Mouse (Mus musculus) neural tube, embryonic 11.5 days (tissue): ENCODE results near the gene Unkl. TPM values are rescaled to one million over a fixed set of nuclear protein-coding genes. Genes with fewer than 3 reads are reported as not detected.

ENCODE experiments used
- ATAC-seq: fragments of 200-750 bp; cut with Nextera tagmentation; 2 replicates; pipeline ENCODE4 v1.8.0; 2017; ENCODE audit warnings: moderate number of reproducible peaks, mild to moderate bottlenecking, moderate TSS enrichment, moderate library complexity; ENCODE audit not compliant: insufficient read depth, low FRiP score, low TSS enrichment
- DNase-seq: peaks from one replicate; pipeline ENCODE4 v3.0.0-alpha.2; 2015; ENCODE audit warnings: low spot score
- H3K27ac ChIP-seq: fragments of 300-500 bp; sonication (generic); 2 replicates; pipeline ENCODE4 v1.5.1; 2014; ENCODE audit warnings: low read depth, mild to moderate bottlenecking, low read length
- H3K27me3 ChIP-seq: fragments of 300-500 bp; sonication (generic); 2 replicates; pipeline ENCODE4 v1.6.1; 2014; ENCODE audit warnings: mild to moderate bottlenecking, low read length, mixed read lengths; ENCODE audit not compliant: control insufficient read depth, insufficient read depth
- H3K36me3 ChIP-seq: fragments of 300-500 bp; sonication (generic); 2 replicates; pipeline ENCODE4 v1.6.1; 2014; ENCODE audit warnings: mild to moderate bottlenecking, low read length, moderate library complexity, mixed read lengths; ENCODE audit not compliant: control insufficient read depth, insufficient read depth
- H3K4me1 ChIP-seq: fragments of 300-500 bp; sonication (generic); 2 replicates; pipeline ENCODE4 v1.6.1; 2014; ENCODE audit warnings: low read length, mixed read lengths; ENCODE audit not compliant: control insufficient read depth, insufficient read depth
- H3K4me2 ChIP-seq: fragments of 300-500 bp; sonication (generic); 2 replicates; pipeline ENCODE4 v1.6.1; 2014; ENCODE audit warnings: low read depth, mild to moderate bottlenecking, moderate library complexity
- H3K4me3 ChIP-seq: fragments of 300-500 bp; sonication (generic); 2 replicates; pipeline ENCODE4 v1.5.1; 2014; ENCODE audit warnings: low read depth, low read length
- H3K9ac ChIP-seq: fragments of 300-500 bp; sonication (generic); 2 replicates; pipeline ENCODE4 v1.6.1; 2014; ENCODE audit warnings: mild to moderate bottlenecking, low read length
- H3K9me3 ChIP-seq: fragments of 300-500 bp; sonication (generic); 2 replicates; pipeline ENCODE4 v1.6.1; 2016; ENCODE audit warnings: low read length; ENCODE audit not compliant: control insufficient read depth
- WGBS: fragments of 180-500 bp; shearing (Covaris S2); extraction: QIAGEN DNeasy Blood & Tissue Kit; methylation state at CpG from one replicate; pipeline ENCODE4 v1.1.7; 2014; 5-methylcytosine and 5-hydroxymethylcytosine counted together
- polyA plus RNA-seq: library from polyadenylated mRNA; unstranded; fragments of >200 nt; fragmentation: Nextera tagmentation; extraction: Ambion mirVana; gene quantifications from 2 replicates; pipeline ENCODE4 v1.2.1, GENCODE M21; 2014

Unkl gene
- polyA plus RNA-seq: 5.6 and 6.9 TPM in 2 replicates

DNA sequence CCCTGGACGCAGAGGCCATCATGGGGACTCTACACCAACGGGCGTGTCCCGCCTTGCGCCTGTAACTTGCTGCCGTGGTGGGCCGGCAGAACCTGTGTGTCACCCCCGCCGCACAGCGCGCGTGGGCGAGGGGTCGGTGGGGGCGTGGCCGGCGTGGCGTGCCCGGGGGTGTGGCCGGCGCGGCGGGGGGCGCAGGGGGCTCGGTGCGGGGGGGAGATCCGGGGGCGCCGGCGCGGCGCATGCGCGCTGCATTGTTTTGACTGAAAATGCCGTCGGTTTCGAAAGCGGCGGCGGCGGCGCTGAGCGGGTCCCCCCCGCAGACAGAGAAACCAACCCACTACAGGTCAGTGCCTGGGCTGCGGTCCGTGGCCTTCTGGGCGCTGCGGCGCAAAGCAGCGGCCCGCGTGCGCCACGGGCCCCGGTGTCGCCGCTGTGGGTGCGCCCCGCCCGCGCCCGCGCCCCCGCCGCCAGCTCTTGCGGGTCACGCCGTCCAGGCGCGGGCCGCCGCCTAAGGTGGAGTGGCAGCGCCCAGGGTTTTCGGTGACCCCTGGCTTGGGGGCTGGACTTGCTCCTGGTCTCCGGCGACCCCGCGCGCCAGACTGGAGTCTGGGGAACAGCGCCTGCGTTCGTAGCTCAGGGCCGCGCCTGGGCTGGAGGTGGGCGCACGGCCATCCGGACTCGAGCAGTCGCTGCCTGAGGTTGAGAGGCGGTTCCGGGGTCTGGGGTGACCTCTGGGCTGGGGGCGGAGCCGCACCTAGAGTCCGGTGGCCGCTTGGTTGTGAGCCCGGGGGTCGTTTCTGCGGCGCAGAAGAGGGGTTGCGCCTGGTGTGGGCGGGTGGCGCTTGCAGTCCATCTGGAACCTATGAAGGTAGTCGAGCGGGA lies at the start of gene Unkl:
TSS of gene Unkl (plus strand) at position 248 of the 882 bp plus-strand sequence.
- Histone ChIP-seq H3K27me3 (no peaks in the 10 kb centered on the region), H3K9me3 (no peaks in the 10 kb centered on the region), H3K36me3 (no peaks in the 10 kb centered on the region), H3K4me2 (peak within 1 kb of the TSS; percentile 83), H3K27ac (peak within 1 kb of the TSS; percentile 37), H3K9ac (peak within 1 kb of the TSS; percentile 83), H3K4me1 (peaks cover 16% of the 10 kb centered on the region), H3K4me3 (peak within 1 kb of the TSS; percentile 98)
- WGBS: under 1% methylated on average over 73 of the region's 104 CpGs
- peak; percentile 26; the same call in 1 of the 2 replicates for ATAC-seq
- DNase-seq: peak; percentile 70

DNA sequence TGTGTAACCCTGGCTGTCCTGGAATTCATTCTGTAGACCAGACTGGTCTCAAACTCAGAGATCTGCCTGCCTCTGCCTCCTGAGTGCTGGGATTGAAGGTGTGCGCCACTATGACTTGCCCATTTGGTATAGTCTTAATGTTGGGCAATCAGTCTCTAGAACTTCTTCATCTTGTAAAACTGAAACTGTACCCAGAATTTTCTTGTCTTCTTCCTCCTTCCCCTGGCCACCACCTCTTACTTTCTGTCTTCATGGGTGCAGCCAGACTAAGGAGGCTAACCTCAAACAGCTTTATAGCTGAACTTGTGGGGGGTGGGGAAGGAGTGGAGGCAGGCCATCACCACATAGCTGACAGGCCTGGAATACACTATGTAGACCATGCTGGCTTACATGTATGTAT lies 49.4 kb upstream of the Unkl start:
- Histone ChIP-seq H3K36me3 (no peaks in the 10 kb centered on the region), H3K27ac (no peak overlapping the region), H3K27me3 (no peaks in the 10 kb centered on the region), H3K4me1 (peaks cover 6% of the 10 kb centered on the region), H3K9me3 (no peaks in the 10 kb centered on the region), H3K4me3 (no peak overlapping the region), H3K9ac (no peak overlapping the region), H3K4me2 (no peak overlapping the region)
- no peak for ATAC-seq
- 100% methylated on average over 1 of the region's 1 CpGs for WGBS
- no peak for DNase-seq

DNA sequence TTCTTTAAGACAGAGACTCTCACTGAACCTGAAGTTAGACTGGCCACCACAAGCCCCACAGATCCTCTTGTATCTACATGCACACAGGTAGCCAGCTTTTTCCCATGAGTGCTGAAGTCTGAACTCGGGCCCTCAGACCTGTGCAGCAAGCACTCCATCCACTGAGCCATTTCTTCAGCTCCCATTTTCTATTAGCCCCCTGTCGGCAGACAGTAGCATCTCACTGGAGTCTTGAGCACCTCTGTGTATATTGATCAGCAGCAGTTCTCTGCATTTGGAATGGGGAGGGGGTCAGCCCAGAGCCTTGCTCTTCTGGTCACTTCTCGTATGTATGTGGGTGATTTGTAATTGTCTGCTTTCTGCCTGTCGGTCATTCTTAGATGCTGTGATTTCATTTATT lies 48.2 kb upstream of the Unkl start:
- Histone ChIP-seq H3K4me3 (no peak overlapping the region), H3K4me2 (no peak overlapping the region), H3K27me3 (no peaks in the 10 kb centered on the region), H3K27ac (no peak overlapping the region), H3K36me3 (no peaks in the 10 kb centered on the region), H3K4me1 (no peaks in the 10 kb centered on the region), H3K9ac (no peak overlapping the region), H3K9me3 (no peaks in the 10 kb centered on the region)
- 68% methylated on average over 4 of the region's 4 CpGs for whole genome bisulfite sequencing
- DNase-seq (no peak), ATAC-seq (no peak)

DNA sequence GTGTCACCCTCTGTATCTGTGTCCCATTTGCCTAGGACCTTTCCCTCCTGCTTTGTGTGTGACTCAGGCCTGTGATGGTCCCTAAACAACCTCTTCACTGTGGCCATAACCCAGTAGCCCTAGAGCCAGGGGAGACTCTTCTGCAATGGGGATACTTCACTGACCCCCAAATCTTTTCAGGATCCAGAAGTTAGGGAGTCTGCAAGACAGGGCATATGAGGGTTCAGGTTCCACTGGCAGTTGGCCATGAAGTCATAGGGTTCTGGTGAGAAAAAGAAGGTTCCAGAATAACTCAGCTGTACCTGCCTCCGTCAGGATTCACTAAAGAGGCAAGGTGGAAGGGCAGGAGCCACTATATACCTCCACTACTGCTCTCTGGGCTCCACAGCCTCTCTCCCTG lies 26.0 kb upstream of the Unkl start, which contains the start of gene Ccdc154:
TSS of gene Ccdc154 (plus strand) at position 301 of the 400 bp plus-strand sequence.
- no peaks in the 10 kb centered on the region for H3K27me3 ChIP-seq
- no peak within 1 kb of the TSS for H3K4me3 ChIP-seq
- peaks cover 8% of the 10 kb centered on the region for H3K36me3 ChIP-seq
- H3K27ac ChIP-seq: no peak within 1 kb of the TSS
- DNase-seq (no peak), ATAC-seq (no peak)
- H3K9me3 ChIP-seq: no peaks in the 10 kb centered on the region
- no peaks in the 10 kb centered on the region for H3K4me1 ChIP-seq
- H3K4me2 ChIP-seq: no peak within 1 kb of the TSS
- 82% methylated on average over 1 of the region's 1 CpGs for WGBS
- H3K9ac ChIP-seq: no peak within 1 kb of the TSS

DNA sequence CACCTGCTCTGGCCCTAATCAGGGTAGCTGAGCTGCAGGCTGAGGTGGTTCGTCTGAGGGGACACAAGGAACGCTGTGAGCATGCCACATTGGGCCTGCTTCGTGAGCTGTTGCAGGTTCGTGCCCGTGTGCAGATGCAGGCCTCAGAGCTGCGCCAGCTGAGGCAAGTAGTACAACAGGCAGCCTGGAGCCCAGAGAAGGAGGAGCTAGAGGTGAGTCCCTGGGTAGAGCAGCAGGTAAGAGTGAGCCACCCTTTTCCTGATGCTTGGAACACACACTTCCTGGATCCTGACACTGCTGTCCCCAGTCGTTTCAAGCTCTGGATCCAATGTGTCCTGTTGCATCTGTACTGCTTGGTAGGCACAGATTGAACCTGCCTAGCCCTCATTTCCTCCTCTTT lies 24.8 kb upstream of the Unkl start:
- H3K9me3 ChIP-seq: no peaks in the 10 kb centered on the region
- WGBS: 73% methylated on average over 7 of the region's 7 CpGs
- H3K9ac ChIP-seq: no peak overlapping the region
- no peak overlapping the region for H3K4me2 ChIP-seq
- ATAC-seq (no peak), DNase-seq (no peak)
- no peak overlapping the region for H3K27ac ChIP-seq
- no peak overlapping the region for H3K4me3 ChIP-seq
- no peaks in the 10 kb centered on the region for H3K4me1 ChIP-seq
- H3K27me3 ChIP-seq: no peaks in the 10 kb centered on the region
- H3K36me3 ChIP-seq: peaks cover 4% of the 10 kb centered on the region

DNA sequence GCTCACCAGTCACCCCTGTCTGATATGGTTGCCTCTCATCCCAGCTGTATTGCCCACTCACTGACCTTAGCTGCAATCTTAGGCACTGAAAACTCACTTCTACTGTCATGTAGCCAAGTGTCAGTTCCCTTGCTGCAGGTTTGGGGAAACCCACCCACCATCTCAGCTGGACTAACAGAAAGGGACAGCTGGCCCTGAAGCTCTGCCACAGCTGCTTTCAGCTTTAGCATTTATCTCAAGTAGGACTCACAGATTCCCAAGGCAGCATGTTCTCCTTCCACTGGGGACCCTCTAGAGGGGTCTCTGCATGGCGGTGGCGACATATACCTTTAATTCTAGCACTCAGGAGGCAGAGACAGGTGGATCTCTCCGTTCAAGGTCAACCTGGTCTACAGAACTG lies 23.4 kb upstream of the Unkl start:
- H3K27ac ChIP-seq: no peak overlapping the region
- WGBS: 90% methylated on average over 3 of the region's 3 CpGs
- no peaks in the 10 kb centered on the region for H3K9me3 ChIP-seq
- H3K36me3 ChIP-seq: peaks cover 4% of the 10 kb centered on the region
- ATAC-seq (no peak), DNase-seq (no peak)
- H3K4me3 ChIP-seq: no peak overlapping the region
- no peaks in the 10 kb centered on the region for H3K27me3 ChIP-seq
- no peak overlapping the region for H3K9ac ChIP-seq
- H3K4me1 ChIP-seq: no peaks in the 10 kb centered on the region
- H3K4me2 ChIP-seq: no peak overlapping the region

DNA sequence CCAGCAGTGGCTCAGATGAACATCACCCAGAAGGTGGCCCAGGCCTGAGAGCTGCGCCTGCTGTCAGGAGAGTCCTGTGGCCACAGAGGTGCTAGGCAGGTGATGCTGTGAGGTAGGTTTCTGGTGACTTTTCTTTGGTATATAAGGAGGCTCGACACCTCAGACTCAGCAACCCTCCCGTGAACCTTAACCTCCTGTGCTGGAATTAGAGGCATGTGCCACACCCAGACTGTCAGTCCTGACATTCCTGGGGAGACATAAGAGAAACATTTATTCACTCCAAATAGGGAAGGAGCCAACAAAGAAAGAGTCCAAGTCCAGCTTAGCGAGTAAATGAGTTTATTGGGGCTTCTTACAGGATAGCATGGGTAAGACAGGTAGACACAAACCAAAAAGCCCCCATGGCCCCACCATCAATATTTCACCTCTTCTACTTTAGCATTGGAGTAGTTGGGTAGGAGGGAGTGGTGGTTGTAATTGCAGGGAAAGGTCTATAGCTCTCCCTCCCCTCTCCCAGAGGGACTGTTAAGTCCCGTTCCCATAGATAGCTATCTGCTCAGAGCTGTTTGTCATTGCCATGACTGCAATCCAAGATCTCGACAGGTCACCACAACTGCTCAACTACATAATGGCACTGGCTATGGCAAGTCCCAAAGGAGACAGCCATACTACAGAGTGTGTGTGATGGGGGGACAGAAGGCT lies 22.1 kb upstream of the Unkl start:
- 67% methylated on average over 6 of the region's 6 CpGs for whole genome bisulfite sequencing
- no peaks in the 10 kb centered on the region for H3K4me1 ChIP-seq
- H3K36me3 ChIP-seq: no peaks in the 10 kb centered on the region
- no peak overlapping the region for H3K27ac ChIP-seq
- H3K4me3 ChIP-seq: no peak overlapping the region
- DNase-seq (no peak), ATAC-seq (no peak)
- no peaks in the 10 kb centered on the region for H3K27me3 ChIP-seq
- H3K9ac ChIP-seq: no peak overlapping the region
- H3K4me2 ChIP-seq: no peak overlapping the region
- no peaks in the 10 kb centered on the region for H3K9me3 ChIP-seq

DNA sequence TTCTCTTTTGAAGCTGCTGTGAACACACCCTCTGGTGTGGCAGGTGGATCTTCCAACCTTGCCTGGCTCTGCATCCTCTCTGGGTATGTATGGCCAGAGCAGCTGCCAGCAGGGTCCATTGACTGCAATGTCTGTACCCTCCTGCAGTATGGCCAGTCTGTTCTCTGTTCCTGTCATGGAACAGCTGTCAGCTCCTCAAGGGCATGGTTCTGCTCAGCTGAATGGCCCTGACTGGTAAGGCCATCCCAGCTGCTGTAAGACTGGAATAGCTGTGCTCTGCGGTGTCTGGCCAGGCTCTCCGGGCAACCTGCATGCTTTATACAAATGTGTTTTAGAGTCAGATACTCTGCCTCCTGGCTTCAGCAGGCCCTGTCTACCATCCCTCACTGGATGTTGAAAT lies 18.5 kb upstream of the Unkl start:
- DNase-seq: no peak
- 92% methylated on average over 2 of the region's 2 CpGs for WGBS
- ATAC-seq: no peak
- Histone ChIP-seq H3K4me3 (no peak overlapping the region), H3K36me3 (no peaks in the 10 kb centered on the region), H3K9me3 (no peaks in the 10 kb centered on the region), H3K27me3 (no peaks in the 10 kb centered on the region), H3K9ac (no peak overlapping the region), H3K4me1 (no peaks in the 10 kb centered on the region), H3K4me2 (no peak overlapping the region), H3K27ac (no peak overlapping the region)
